Mouse (Mus musculus) C3H10T1/2 (cell line): ENCODE results near the gene Ube2g1. TPM values are rescaled to one million over a fixed set of nuclear protein-coding genes. Genes with fewer than 3 reads are reported as not detected.

Experiments used
- polyA plus RNA-seq, 2 experiments: library from polyadenylated mRNA; unstranded; fragments of >200 nt; fragmentation: generic; extraction: Trizol; gene quantifications; one replicate each; pipeline ENCODE4 v1.2.1; 2012; ENCODE audit warnings: missing spikeins in 2 of 2

Ube2g1 gene
- 1 to 10 TPM; 1.1 to 7.1 TPM for polyA plus RNA-seq

DNA sequence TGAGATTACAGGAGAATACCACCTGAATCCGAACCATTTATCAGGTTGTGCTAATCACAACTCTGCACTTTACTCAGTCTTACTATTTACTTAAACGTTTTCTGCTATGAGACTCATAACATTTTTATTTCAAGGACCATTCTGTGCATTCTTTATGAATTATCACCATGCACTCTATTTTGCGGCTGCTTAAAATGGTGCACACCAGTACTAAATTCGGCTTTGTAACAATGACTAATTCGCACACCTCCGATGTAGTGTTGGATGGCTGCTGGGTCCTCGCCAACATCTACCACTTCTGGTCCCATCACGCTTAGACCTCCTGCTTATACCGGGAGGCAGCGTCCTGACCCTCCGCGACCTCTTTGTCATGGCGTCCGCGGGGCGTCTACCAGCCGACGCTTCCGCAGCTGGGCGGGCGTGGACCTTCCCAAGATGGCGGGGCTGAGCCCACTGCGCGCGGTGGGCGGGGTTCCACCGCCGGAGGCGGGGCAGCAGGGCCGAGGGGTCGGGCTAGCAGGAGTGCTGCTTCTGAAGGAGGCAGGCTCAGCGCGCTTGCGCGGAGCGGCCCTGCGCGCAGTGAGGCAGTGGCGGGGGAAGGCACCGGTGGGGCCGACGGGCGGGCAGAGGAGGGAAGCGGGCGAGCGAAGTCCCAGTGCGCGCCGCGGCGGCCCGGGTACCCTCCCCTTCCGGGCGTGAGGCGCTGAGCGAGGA, at the start of gene Ube2g1:
Gene Ube2g1, plus strand, starts transcription at position 590 of the 714 bp plus-strand sequence.

DNA sequence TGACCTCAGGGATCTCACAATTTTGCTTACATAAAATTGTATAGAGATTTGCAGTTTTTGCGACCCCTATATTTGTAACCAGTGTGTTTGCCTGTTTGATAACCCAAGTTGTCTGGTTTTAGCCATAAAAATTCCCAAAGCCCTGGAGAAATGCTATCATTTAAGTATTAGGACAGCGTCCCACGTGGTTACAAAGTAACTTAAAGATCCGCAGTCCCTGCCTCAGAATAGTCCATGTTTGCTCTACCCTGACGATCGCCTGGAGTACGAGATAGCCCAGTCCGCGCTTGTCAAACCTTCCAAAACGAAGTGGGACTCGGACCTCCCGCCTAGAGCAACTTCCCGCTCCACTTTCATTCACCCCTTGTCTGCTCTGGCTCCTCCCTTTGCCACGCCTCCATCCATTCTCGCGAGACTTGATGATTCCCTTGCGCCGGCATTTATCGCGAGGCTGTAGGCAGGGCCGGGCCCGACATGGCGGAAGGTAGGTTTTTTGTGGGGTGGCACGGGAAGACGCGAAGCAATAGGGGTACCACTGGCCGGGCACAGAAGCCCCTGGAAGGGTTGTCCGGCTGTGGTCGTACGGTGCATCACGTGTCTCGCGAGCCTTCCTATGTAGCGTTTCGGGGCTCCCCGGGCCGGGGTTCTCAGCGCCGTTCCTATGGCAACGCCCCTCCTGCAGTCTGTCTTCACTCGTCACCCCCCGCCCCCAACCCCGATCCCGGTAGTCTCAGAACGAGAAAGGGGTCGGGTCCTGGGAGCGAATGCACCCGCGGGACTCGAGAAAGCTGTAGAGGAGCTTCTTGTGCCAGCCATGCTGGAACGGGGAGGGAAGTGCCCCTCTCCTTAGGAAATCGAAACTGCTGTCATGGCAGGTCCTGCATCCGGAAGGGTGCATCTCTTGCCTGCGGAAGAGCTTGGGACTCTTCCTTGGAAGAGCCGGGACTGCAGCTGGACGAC, 82.7 kb downstream of the Ube2g1 start, which contains the start of gene Ankfy1:
Gene Ankfy1, plus strand, starts transcription at position 456 of the 960 bp plus-strand sequence.

Other genes starting within 250 kb of the Ube2g1 start
- gene Tekt1, start 244.8 kb upstream of the Ube2g1 start, polyA plus RNA-seq = not detected
- under 1 TPM; 0.01 to 0.06 TPM for gene Smtnl2, start 195.6 kb upstream of the Ube2g1 start, polyA plus RNA-seq
- under 1 TPM in 1 of 2 experiments, not detected in 1; 0.15 TPM for gene Ggt6, start 171.8 kb upstream of the Ube2g1 start, polyA plus RNA-seq
- gene Mybbp1a, start 165.9 kb upstream of the Ube2g1 start, polyA plus RNA-seq = 100 to 1,000 TPM in 1 of 2 experiments, 10 to 100 TPM in 1; 97.3 to 256 TPM
- gene Spns2, start 117.4 kb upstream of the Ube2g1 start, polyA plus RNA-seq = under 1 TPM; 0.07 to 0.46 TPM
- gene Spns3, start 56.8 kb upstream of the Ube2g1 start, polyA plus RNA-seq = under 1 TPM; 0.22 to 0.59 TPM
- 10 to 100 TPM in 1 of 2 experiments, 1 to 10 TPM in 1; 1.8 to 18.4 TPM for gene Ankfy1, start 82.7 kb downstream of the Ube2g1 start, polyA plus RNA-seq
- gene Cyb5d2, start 188.9 kb downstream of the Ube2g1 start, polyA plus RNA-seq = 1 to 10 TPM; 1.8 to 8.1 TPM
- 10 to 100 TPM in 1 of 2 experiments, 1 to 10 TPM in 1; 4.1 to 14.0 TPM for gene Zzef1, start 188.9 kb downstream of the Ube2g1 start, polyA plus RNA-seq